Mouse (Mus musculus) adrenal gland, postnatal 10 days (tissue): ENCODE results near the gene Jmjd8. TPM values are rescaled to one million over a fixed set of nuclear protein-coding genes. Genes with fewer than 3 reads are reported as not detected.
"Not testable (repeated sequence)": the region's sequence is repeated elsewhere in the genome, so short reads cannot be mapped to it uniquely, and the experiment has no call there.

Source experiments
- DNase-seq: peaks from one replicate; pipeline ENCODE4 v3.0.0; 2021; ENCODE audit warnings: mixed read lengths
- long read RNA-seq, 2 experiments: library from polyadenylated mRNA; stranded (forward); transcript quantifications; one replicate each; pipeline ENCODE4 v2.0.0; 2021
- total RNA-seq, 2 experiments: library from RNA; stranded (reverse); gene quantifications; 2 replicates each; pipeline ENCODE4 v1.2.3; 2021

Gene Jmjd8
- total RNA-seq: 10 to 100 TPM; 54.9 to 62.3 TPM
- long read RNA-seq, experiment 1, transcript Jmjd8-205 (9 exons, 2,268 nt): major isoform, 28 of 69 reads
- long read RNA-seq, experiment 1, partial matches to known transcripts: 26 of 69 reads
- long read RNA-seq, experiment 1, other reads (novel, unspliced or antisense): 14 of 69 reads
- long read RNA-seq, experiment 2, transcript Jmjd8-205 (9 exons, 2,268 nt): major isoform, 28 of 40 reads
- long read RNA-seq, experiment 2, partial matches to known transcripts: 1 of 40 reads
- long read RNA-seq, experiment 2, other reads (novel, unspliced or antisense): 11 of 40 reads

GRCm38 (mm10) chr17:25828712-25829557 lies at the start of gene Jmjd8:
TSS of gene Jmjd8 (plus strand) at chr17:25828867.
- DNase-seq: peak; percentile 87

GRCm38 (mm10) chr17:25781339-25781738 lies 47.3 kb upstream of the Jmjd8 start:
- no peak for DNase-seq

- peak; percentile 89 for DNase-seq
These were observed 45.6 kb upstream of the Jmjd8 start for GRCm38 (mm10) chr17:25783086-25783485.

GRCm38 (mm10) chr17:25783861-25784574 lies 44.6 kb upstream of the Jmjd8 start:
- no peak for DNase-seq

- DNase-seq: peak; percentile 95
These were observed 43.4 kb upstream of the Jmjd8 start, which contains the start of gene Haghl for GRCm38 (mm10) chr17:25785281-25785745. TSS of gene Haghl (minus strand) at chr17:25785673.

- DNase-seq: no peak
These were observed 42.4 kb upstream of the Jmjd8 start, which contains the start of gene Ccdc78 for GRCm38 (mm10) chr17:25786280-25786679. TSS of gene Ccdc78 (plus strand) at chr17:25786580.

GRCm38 (mm10) chr17:25786781-25787504 lies 41.7 kb upstream of the Jmjd8 start:
- no peak for DNase-seq

GRCm38 (mm10) chr17:25791320-25791842 lies 37.3 kb upstream of the Jmjd8 start:
- DNase-seq: no peak

- DNase-seq: peak; percentile 92
These were observed 36.7 kb upstream of the Jmjd8 start for GRCm38 (mm10) chr17:25791843-25792527.

- peak; percentile 88 for DNase-seq
These were observed 36.1 kb upstream of the Jmjd8 start, which contains the start of gene Fam173a for GRCm38 (mm10) chr17:25792615-25793014. TSS of gene Fam173a (minus strand) at chr17:25792901.

GRCm38 (mm10) chr17:25794197-25794596 lies 34.5 kb upstream of the Jmjd8 start:
- DNase-seq: no peak

- no peak for DNase-seq
These were observed 33.7 kb upstream of the Jmjd8 start for GRCm38 (mm10) chr17:25794998-25795397.

GRCm38 (mm10) chr17:25795609-25796092 lies 33.0 kb upstream of the Jmjd8 start, which contains the start of gene AC134908.4:
TSS of gene AC134908.4 (minus strand) at chr17:25795659.
- DNase-seq: no peak

GRCm38 (mm10) chr17:25796211-25796771 lies 32.4 kb upstream of the Jmjd8 start:
- DNase-seq: peak; percentile 68

- DNase-seq: peak; percentile 93
These were observed 31.7 kb upstream of the Jmjd8 start, which contains the start of gene Metrn for GRCm38 (mm10) chr17:25796951-25797369. TSS of gene Metrn (minus strand) at chr17:25797136.

- DNase-seq: peak; percentile 79
These were observed 27.6 kb upstream of the Jmjd8 start for GRCm38 (mm10) chr17:25801029-25801428.

- peak; percentile 85 for DNase-seq
These were observed 25.7 kb upstream of the Jmjd8 start for GRCm38 (mm10) chr17:25802825-25803517.

GRCm38 (mm10) chr17:25806507-25806906 lies 22.2 kb upstream of the Jmjd8 start:
- peak; percentile 50 for DNase-seq

- DNase-seq: not testable (repeated sequence)
These were observed 21.2 kb upstream of the Jmjd8 start for GRCm38 (mm10) chr17:25807452-25807851.
